Mouse (Mus musculus): ENCODE measurements at regions not wholly inside any gene's neighbourhood (a gene's known extent, or its start where the extent isn't known, plus 50 kb on each side); places are given as distances from the start of the nearest gene placed in this dataset.

DNA sequence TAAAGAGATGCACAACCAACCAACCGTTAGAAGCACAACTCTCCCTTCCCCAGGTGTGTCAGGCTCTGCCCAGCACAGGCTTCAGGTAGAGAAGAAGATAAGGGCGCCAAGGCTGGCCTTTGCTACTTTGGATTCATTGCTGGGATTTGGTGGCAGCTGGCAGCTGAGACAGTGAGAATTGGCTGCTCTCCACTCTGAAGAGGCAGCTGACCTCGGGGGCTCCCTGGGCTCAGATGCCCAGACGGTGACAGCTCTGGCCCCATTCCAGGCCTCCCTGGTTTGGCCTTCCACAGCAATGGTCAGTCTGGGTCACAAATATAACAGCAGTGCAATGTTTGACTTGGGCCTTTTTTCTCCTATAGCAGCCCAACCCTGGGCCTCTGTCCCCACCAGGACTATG lies 411.9 kb downstream of the Bcor start:
- no peak for TF ChIP-seq POLR2A (IDR thresholded peaks at IDR 0.05; ENCODE audit: borderline replicate concordance, control insufficient read depth, low read depth, low read length)
- no peak for TF ChIP-seq CTCF (IDR thresholded peaks at IDR 0.05; ENCODE audit: control insufficient read depth, insufficient read depth, low read length)
